Mouse (Mus musculus): ENCODE results near the gene Iqsec1. TPM values are rescaled to one million over a fixed set of nuclear protein-coding genes. Genes with fewer than 3 reads are reported as not detected.

The Iqsec1 gene
- polyA plus RNA-seq, 1 experiment from 2014 or later, result 6.6 TPM

DNA sequence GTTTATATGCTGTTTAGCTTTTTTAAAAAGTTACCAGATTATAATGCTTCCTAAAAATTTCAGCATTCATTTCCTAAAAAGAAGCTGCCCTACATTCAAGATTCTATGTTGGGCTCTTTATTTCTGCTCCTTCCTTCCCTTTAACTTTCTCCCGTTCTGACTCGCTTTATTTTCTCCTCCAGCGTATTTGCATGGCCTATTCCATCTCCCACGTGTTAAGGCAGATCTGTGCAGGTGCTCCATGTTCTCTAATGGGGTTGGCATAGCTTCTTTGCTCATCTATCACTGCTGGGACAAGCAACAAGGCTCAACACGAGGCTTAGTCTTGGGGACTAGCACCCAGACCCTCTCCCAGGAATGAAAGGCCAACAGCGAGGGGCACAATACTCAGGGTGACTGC lies 75.7 kb downstream of the Iqsec1 start:
- Histone ChIP-seq H3K36me3 (replicated peaks) (no peaks in the 10 kb centered on the region), H3K4me3 (no peak overlapping the region), H3K27me3 (replicated peaks; ENCODE audit: low read depth, poor library complexity, severe bottlenecking) (no peaks in the 10 kb centered on the region), H3K9me3 (no peaks in the 10 kb centered on the region), H3K4me1 (peaks cover 11% of the 10 kb centered on the region), H3K27ac (replicated peaks) (no peak overlapping the region)
- 84% methylated on average over 6 of the region's 6 CpGs for WGBS
- no peak for DNase-seq (ENCODE audit: low spot score)

DNA sequence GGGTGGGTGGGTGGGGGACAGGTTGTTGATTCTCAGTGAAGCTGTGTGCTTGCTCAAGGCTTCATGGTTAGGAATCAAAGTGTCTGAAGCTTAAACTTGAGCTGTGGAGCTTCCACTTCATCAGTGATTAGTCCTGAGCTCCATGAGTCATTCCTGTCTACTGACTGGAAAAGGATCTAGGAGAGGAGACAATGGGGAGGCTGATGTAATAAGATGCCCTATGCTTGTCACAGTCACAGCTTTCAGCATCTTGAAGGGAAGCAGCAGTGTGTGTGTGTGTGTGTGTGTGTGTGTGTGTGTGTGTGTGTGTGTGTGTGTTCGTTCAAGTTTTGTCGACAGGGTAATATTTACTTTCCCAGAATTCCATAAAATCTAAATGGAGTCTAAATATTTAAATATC lies 84.3 kb downstream of the Iqsec1 start:
- Histone ChIP-seq H3K4me1 (no peaks in the 10 kb centered on the region), H3K4me3 (no peak overlapping the region), H3K27ac (replicated peaks) (no peak overlapping the region), H3K27me3 (replicated peaks; ENCODE audit: low read depth, poor library complexity, severe bottlenecking) (peaks cover 10% of the 10 kb centered on the region), H3K9me3 (no peaks in the 10 kb centered on the region), H3K36me3 (replicated peaks) (no peaks in the 10 kb centered on the region)
- 97% methylated on average over 2 of the region's 2 CpGs for WGBS
- DNase-seq (ENCODE audit: low spot score), result no peak

DNA sequence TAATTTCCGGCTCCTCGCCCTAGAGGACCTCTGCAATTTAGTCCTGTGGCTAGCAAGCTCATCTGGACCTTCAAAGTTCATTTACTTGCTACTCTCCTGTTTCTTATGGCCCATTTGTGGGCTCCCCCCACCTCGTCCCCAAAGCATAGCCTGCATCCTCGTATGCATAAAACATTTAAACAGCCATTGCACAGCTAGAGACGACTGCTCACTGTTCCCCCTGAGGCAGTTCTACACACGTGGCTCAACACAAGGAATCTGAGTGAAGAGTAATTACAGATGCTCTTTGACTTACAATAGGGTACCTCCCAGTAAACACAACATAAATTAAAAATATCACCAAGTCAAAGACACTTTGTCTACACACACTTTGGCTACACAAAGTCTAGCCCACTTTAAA lies 88.2 kb downstream of the Iqsec1 start:
- Histone ChIP-seq H3K4me1 (no peaks in the 10 kb centered on the region), H3K4me3 (no peak overlapping the region), H3K27me3 (replicated peaks; ENCODE audit: low read depth, poor library complexity, severe bottlenecking) (peaks cover 10% of the 10 kb centered on the region), H3K9me3 (no peaks in the 10 kb centered on the region), H3K27ac (replicated peaks) (no peak overlapping the region), H3K36me3 (replicated peaks) (no peaks in the 10 kb centered on the region)
- DNase-seq (ENCODE audit: low spot score), result no peak
- WGBS, result 64% methylated on average over 6 of the region's 6 CpGs

DNA sequence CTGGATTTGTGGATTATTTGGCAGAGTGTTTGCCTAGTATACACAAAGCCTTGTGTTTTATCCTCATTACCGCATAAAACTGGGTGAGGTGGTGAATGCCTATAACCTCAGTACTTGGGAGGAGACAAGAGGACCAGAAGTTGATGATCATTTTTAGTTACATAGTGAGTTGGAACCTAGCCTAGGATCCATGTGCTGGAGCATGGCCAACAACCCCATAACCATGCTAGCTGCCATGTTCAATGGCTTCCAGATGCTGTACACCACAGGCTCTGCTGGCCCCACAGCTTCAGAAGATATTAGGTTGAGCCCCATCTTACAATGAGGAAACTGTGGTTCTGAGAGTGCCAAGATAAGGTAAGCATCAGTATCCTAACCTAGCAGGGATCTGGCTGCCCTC lies 89.2 kb downstream of the Iqsec1 start:
- Histone ChIP-seq H3K4me3 (no peak overlapping the region), H3K4me1 (no peaks in the 10 kb centered on the region), H3K27me3 (replicated peaks; ENCODE audit: low read depth, poor library complexity, severe bottlenecking) (no peaks in the 10 kb centered on the region), H3K27ac (replicated peaks) (no peak overlapping the region), H3K36me3 (replicated peaks) (no peaks in the 10 kb centered on the region), H3K9me3 (no peaks in the 10 kb centered on the region)
- WGBS, result 95% methylated on average over 1 of the region's 1 CpGs
- DNase-seq (ENCODE audit: low spot score), result no peak

DNA sequence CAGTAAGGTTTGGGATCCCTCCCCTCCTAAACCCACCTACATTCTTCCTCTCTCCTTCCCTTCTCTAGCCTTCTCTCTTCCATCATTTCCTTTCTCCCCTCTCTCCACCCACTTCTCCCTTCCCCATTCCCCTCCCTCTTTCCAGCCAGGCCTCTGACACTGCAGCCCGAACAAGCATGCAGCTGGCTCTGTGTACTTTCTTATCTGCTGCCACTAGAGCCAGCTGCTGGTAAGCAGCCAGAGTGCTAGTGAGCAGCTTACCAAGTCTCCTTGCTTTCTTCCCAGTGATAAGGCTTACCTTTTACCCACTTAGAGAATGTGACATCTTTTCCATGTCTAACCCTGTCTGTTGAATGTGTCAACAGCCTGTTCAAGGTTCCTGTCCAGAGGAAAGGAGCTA lies 90.4 kb downstream of the Iqsec1 start:
- DNase-seq (ENCODE audit: low spot score), result no peak
- 46% methylated on average over 1 of the region's 1 CpGs for WGBS
- H3K27me3 ChIP-seq (replicated peaks; ENCODE audit: low read depth, poor library complexity, severe bottlenecking), result no peaks in the 10 kb centered on the region

DNA sequence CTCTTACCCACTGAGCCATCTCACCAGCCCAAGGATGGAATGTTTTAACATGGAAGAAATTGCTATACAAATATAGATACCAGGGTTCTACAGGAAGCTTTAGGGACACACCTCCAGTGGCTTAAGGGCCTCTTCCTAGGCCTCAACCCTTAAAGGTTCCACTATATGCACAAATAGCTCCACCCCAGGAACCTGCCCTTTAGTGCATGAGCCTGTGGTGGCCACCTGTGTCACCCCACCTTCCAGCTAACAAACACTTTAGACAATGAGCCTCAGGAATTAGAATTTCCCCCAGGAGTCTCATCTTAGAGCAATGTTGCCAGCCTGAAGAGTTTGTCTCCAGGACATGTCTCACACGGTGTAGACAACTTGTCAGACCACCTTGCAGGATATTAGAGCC lies 96.1 kb downstream of the Iqsec1 start:
- Histone ChIP-seq H3K36me3 (replicated peaks) (no peaks in the 10 kb centered on the region), H3K27ac (replicated peaks) (no peak overlapping the region), H3K4me1 (no peaks in the 10 kb centered on the region), H3K9me3 (no peaks in the 10 kb centered on the region), H3K4me3 (no peak overlapping the region), H3K27me3 (replicated peaks; ENCODE audit: low read depth, poor library complexity, severe bottlenecking) (no peaks in the 10 kb centered on the region)
- WGBS, result 82% methylated on average over 1 of the region's 1 CpGs
- DNase-seq (ENCODE audit: low spot score), result no peak

More for the DNA sequence above, 90.4 kb downstream of the Iqsec1 start:
- no peak overlapping the region for H3K4me3 ChIP-seq
- no peaks in the 10 kb centered on the region for H3K9me3 ChIP-seq
- no peaks in the 10 kb centered on the region for H3K4me1 ChIP-seq
- H3K27ac ChIP-seq (replicated peaks), result no peak overlapping the region
- H3K36me3 ChIP-seq (replicated peaks), result no peaks in the 10 kb centered on the region

DNA sequence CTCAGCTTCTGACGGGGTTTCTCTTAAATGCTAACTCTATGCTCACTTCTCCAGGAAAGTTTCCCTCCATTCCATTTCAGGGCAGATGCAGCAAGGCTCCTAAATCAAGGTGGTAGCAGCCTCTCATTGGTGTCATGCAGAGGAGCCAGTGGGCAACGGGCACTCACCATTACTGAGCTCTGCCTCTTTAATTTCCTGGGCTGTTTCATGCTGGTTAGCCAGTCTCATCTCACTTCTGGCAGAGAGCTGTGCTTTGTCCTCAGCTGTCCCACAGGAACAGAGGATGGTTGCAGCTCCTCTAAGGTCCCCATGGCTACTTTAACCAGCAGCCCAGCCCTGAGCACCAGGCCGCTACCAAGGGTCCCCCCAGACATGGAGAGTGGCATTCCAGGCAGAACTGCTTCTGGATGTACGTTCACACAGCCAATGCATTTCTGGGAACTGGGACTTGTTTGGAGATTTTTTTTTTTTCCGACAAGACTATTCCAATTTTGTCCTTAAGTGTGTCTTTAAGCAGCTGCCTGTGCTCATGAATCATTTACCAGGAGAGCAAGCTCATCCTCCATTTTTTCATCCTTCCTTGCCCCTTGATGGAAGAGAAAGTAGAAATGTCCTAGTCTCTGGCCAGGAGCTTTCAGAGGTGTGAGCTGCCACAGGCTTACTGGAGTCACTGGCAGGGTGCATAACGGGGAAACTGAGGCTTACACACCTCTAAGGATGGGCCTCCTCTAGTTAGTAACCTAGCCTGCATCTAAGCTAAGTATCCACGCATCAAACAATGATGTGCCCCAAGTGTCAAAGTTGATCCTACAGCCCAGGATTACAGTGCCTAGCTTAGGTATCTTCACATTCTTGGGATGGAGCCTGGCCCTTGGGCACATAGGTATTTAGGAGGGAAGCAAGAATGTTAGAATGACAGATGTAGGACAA lies 98.9 kb downstream of the Iqsec1 start:
- no peaks in the 10 kb centered on the region for H3K36me3 ChIP-seq (replicated peaks)
- no peaks in the 10 kb centered on the region for H3K9me3 ChIP-seq
- H3K27me3 ChIP-seq (replicated peaks; ENCODE audit: low read depth, poor library complexity, severe bottlenecking), result no peaks in the 10 kb centered on the region
- DNase-seq (ENCODE audit: low spot score), result no peak
- no peaks in the 10 kb centered on the region for H3K4me1 ChIP-seq
- WGBS, result 89% methylated on average over 7 of the region's 7 CpGs
- H3K27ac ChIP-seq (replicated peaks), result no peak overlapping the region
- no peak overlapping the region for H3K4me3 ChIP-seq

DNA sequence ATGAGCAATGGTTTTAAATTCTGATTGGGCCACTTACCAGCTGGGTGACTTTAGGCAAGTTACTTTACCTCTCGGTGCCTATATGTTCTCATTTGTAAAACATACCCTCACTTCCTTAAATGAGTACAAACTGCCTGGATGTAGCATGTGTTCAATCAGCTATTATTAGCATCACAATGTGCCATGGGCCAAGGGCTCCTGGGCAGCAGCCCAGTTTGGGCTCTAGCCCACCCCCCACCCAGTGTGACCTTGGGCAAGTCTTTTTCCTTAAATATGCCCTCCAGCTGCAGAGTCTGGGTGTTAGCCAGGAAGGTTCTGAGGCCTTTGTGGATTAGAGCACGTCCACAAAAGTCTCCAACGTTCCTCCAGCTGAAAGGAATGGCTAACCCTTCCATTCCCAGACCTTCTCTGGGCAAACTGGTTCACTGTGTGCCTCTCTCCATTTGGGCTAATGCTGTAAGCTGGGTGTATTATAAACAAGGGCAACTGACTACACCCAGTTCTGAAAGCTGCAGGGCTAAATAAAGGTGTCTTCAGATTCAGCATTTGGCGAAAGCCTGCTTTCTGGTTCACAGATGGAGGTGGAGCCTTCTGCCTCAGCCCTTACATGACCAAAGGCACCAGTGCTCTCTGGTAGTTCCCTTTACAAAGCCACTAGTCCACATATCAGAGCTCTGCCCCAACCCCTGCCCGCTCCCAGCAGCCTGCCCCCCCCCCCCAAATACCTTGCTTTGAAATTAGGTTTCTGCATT lies 101.3 kb downstream of the Iqsec1 start:
- H3K9me3 ChIP-seq, result no peaks in the 10 kb centered on the region
- no peaks in the 10 kb centered on the region for H3K4me1 ChIP-seq
- H3K4me3 ChIP-seq, result no peak overlapping the region
- 77% methylated on average over 5 of the region's 5 CpGs for WGBS
- no peaks in the 10 kb centered on the region for H3K36me3 ChIP-seq (replicated peaks)
- H3K27ac ChIP-seq (replicated peaks), result no peak overlapping the region
- no peaks in the 10 kb centered on the region for H3K27me3 ChIP-seq (replicated peaks; ENCODE audit: low read depth, poor library complexity, severe bottlenecking)
- DNase-seq (ENCODE audit: low spot score), result no peak

DNA sequence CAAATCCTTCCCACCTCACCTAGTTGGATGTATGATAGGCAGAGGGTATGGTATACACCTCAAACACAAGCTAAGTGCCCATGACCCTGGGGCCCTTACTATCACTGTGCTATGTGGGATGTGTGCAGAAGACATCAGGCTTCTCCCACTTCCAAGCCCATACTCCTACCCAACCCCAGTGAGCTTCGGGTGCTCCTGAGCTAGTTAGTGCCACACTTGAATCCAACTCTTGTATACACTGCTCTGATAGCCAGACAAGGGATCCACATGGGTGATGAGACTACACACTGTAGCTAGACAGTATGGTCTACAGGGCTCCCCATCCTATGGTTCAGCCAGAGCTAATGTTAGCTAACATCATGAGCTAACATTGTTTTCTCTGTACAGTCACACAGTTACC lies 102.9 kb downstream of the Iqsec1 start:
- H3K36me3 ChIP-seq (replicated peaks), result no peaks in the 10 kb centered on the region
- no peaks in the 10 kb centered on the region for H3K4me1 ChIP-seq
- DNase-seq (ENCODE audit: low spot score), result no peak
- no peak overlapping the region for H3K4me3 ChIP-seq
- WGBS, result 95% methylated on average over 1 of the region's 1 CpGs
- no peak overlapping the region for H3K27ac ChIP-seq (replicated peaks)
- H3K27me3 ChIP-seq (replicated peaks; ENCODE audit: low read depth, poor library complexity, severe bottlenecking), result no peaks in the 10 kb centered on the region
- no peaks in the 10 kb centered on the region for H3K9me3 ChIP-seq

DNA sequence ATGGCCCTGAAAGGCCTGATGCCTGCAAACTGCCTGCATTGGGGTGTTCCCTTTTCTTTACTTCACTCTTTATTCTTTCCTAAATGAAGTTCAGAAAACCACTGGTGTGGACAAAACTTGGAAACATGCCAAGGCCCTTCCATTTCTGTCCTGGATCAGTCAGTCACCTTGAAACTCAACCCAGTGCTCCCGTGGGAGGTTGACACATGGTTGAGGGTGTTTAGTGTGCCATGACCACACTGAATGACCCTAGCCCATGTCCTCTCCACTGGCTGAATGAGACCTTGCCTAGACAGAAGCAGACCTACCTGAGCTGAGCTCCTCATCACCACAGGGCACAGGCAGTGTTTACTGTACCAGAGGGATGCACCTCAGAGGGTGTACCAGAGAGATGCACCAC lies 103.9 kb downstream of the Iqsec1 start:
- H3K36me3 ChIP-seq (replicated peaks), result no peaks in the 10 kb centered on the region
- 73% methylated on average over 1 of the region's 1 CpGs for WGBS
- no peak for DNase-seq (ENCODE audit: low spot score)
- H3K27me3 ChIP-seq (replicated peaks; ENCODE audit: low read depth, poor library complexity, severe bottlenecking), result no peaks in the 10 kb centered on the region
- no peak overlapping the region for H3K4me3 ChIP-seq
- H3K27ac ChIP-seq (replicated peaks), result no peak overlapping the region
- no peaks in the 10 kb centered on the region for H3K9me3 ChIP-seq
- no peaks in the 10 kb centered on the region for H3K4me1 ChIP-seq

DNA sequence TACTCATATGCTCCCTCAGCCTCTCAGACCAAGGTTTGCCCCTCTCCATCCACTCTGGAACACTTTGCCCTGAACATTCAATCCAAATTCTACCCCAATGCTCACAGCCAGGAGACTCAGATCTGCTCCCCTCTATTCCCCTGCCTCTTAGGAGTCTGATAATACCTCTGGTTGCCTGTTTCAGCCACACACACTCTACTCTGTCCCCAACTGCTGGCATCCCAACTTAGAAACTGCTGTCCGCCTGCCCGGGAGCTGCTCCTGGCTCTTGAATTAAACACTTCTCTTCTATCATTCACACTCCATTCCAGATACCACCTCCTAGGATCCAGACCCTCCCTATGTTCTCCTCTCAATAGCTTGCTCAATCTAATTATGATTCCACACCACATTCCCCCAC lies 107.5 kb downstream of the Iqsec1 start:
- no peaks in the 10 kb centered on the region for H3K36me3 ChIP-seq (replicated peaks)
- WGBS, result 90% methylated on average over 2 of the region's 2 CpGs
- no peak for DNase-seq (ENCODE audit: low spot score)
- H3K27me3 ChIP-seq (replicated peaks; ENCODE audit: low read depth, poor library complexity, severe bottlenecking), result no peaks in the 10 kb centered on the region
- no peak overlapping the region for H3K27ac ChIP-seq (replicated peaks)
- no peaks in the 10 kb centered on the region for H3K4me1 ChIP-seq
- H3K9me3 ChIP-seq, result no peaks in the 10 kb centered on the region
- H3K4me3 ChIP-seq, result no peak overlapping the region

DNA sequence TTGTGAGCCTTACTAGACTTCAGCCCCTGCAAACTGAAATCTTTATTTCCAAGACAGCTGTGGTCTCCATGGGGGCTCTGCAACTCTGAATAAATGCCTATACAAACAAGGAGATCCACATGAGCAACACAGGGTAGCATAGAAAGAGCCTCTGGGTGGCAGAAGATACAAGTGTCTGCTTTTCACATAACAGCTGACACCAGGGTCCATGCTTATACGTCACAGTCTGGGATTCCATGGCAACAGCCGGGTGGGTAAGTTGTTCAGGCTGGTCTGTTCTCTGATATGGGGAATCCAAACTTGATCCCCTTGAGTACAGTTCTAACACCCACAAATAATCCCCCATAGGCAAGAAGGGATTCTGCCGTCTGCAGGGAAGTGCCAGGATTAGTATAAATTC lies 108.1 kb downstream of the Iqsec1 start:
- no peaks in the 10 kb centered on the region for H3K36me3 ChIP-seq (replicated peaks)
- no peak overlapping the region for H3K27ac ChIP-seq (replicated peaks)
- WGBS, result 59% methylated on average over 3 of the region's 3 CpGs
- H3K9me3 ChIP-seq, result no peaks in the 10 kb centered on the region
- no peaks in the 10 kb centered on the region for H3K4me1 ChIP-seq
- no peak overlapping the region for H3K4me3 ChIP-seq
- no peak for DNase-seq (ENCODE audit: low spot score)
- H3K27me3 ChIP-seq (replicated peaks; ENCODE audit: low read depth, poor library complexity, severe bottlenecking), result no peaks in the 10 kb centered on the region

DNA sequence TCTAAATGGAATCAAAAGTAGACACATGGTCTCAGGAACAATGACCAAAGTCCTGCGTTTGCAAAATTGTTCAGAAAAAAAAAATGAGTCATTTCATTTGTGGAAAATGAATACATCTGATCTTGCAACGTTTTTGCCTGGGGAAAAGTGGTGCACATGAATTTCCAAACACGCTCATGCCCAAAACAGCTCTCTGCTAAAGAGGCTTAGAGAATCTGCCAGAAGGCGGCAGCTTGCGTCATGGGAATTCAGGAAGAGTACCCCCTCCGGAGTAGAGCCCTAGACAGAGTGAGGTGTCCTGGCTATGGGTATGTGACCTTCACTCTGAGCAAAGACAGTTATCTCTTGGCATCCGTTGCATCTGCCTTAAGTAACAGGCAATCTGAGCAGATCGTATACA lies 116.9 kb downstream of the Iqsec1 start:
- Histone ChIP-seq H3K4me3 (no peak overlapping the region), H3K9me3 (no peaks in the 10 kb centered on the region), H3K4me1 (no peaks in the 10 kb centered on the region), H3K27me3 (replicated peaks; ENCODE audit: low read depth, poor library complexity, severe bottlenecking) (no peaks in the 10 kb centered on the region), H3K27ac (replicated peaks) (no peak overlapping the region), H3K36me3 (replicated peaks) (no peaks in the 10 kb centered on the region)
- WGBS, result 87% methylated on average over 8 of the region's 8 CpGs
- DNase-seq (ENCODE audit: low spot score), result no peak
